Mouse (Mus musculus): ENCODE measurements around the gene Hells.

GRCm38 (mm10) chr19:38972581-38972980 lies 41.9 kb downstream of the Hells start:
- TF ChIP-seq POLR2A (IDR thresholded peaks at IDR 0.05; ENCODE audit: low read depth, low read length): no peak
- TF ChIP-seq CTCF (conservative IDR thresholded peaks at IDR 0.05; ENCODE audit: insufficient read depth, insufficient read length, low read depth, low read length): no peak

Data from kidney, adult 2 months (tissue).